Mouse (Mus musculus) stomach, embryonic 16.5 days (tissue): ENCODE results near the gene Polr1c. TPM values are rescaled to one million over a fixed set of nuclear protein-coding genes. Genes with fewer than 3 reads are reported as not detected.

Experiments used
- ATAC-seq: fragments of 200-750 bp; cut with Nextera tagmentation; 2 replicates; pipeline ENCODE4 v1.8.0; 2017; ENCODE audit warnings: moderate number of reproducible peaks, moderate TSS enrichment; ENCODE audit not compliant: insufficient read depth, low FRiP score
- H3K27ac ChIP-seq: fragments of 300-500 bp; sonication (generic); 2 replicates; pipeline ENCODE4 v1.5.1; 2014; ENCODE audit warnings: low read length
- H3K27me3 ChIP-seq: fragments of 300-500 bp; sonication (generic); 2 replicates; pipeline ENCODE4 v1.6.1; 2014; ENCODE audit warnings: low read length, control low read depth, mixed read lengths; ENCODE audit not compliant: control insufficient read depth, insufficient read depth
- H3K36me3 ChIP-seq: fragments of 300-500 bp; sonication (generic); 2 replicates; pipeline ENCODE4 v1.6.1; 2014; ENCODE audit warnings: low read length; ENCODE audit not compliant: control insufficient read depth, insufficient read depth
- H3K4me1 ChIP-seq: fragments of 300-500 bp; sonication (generic); 2 replicates; pipeline ENCODE4 v1.6.1; 2014; ENCODE audit warnings: low read length, control low read depth, mixed read lengths; ENCODE audit not compliant: control insufficient read depth, insufficient read depth
- H3K4me2 ChIP-seq: fragments of 300-500 bp; sonication (generic); 2 replicates; pipeline ENCODE4 v1.6.1; 2014; ENCODE audit warnings: low read depth, low read length, mixed read lengths
- H3K4me3 ChIP-seq: fragments of 300-500 bp; sonication (generic); replicated peaks from 2 replicates; pipeline ENCODE4 v1.5.1; 2014; ENCODE audit warnings: mild to moderate bottlenecking, low read length
- H3K9ac ChIP-seq: fragments of 300-500 bp; sonication (generic); 2 replicates; pipeline ENCODE4 v1.6.1; 2014; ENCODE audit warnings: low read length
- H3K9me3 ChIP-seq: fragments of 300-500 bp; sonication (generic); replicated peaks from 2 replicates; pipeline ENCODE4 v1.6.1; 2016; ENCODE audit warnings: low read length, control low read depth; ENCODE audit not compliant: control insufficient read depth
- WGBS: fragments of 180-500 bp; shearing (Covaris S2); extraction: QIAGEN DNeasy Blood & Tissue Kit; methylation state at CpG from one replicate; pipeline ENCODE4 v1.1.7; 2014; 5-methylcytosine and 5-hydroxymethylcytosine counted together
- polyA plus RNA-seq: library from polyadenylated mRNA; unstranded; fragments of >200 nt; fragmentation: Nextera tagmentation; extraction: Ambion mirVana; gene quantifications from 2 replicates; pipeline ENCODE4 v1.2.1, GENCODE M21; 2015

The Polr1c gene
- polyA plus RNA-seq, 1 experiment from 2014 or later, result 67.9 TPM

DNA sequence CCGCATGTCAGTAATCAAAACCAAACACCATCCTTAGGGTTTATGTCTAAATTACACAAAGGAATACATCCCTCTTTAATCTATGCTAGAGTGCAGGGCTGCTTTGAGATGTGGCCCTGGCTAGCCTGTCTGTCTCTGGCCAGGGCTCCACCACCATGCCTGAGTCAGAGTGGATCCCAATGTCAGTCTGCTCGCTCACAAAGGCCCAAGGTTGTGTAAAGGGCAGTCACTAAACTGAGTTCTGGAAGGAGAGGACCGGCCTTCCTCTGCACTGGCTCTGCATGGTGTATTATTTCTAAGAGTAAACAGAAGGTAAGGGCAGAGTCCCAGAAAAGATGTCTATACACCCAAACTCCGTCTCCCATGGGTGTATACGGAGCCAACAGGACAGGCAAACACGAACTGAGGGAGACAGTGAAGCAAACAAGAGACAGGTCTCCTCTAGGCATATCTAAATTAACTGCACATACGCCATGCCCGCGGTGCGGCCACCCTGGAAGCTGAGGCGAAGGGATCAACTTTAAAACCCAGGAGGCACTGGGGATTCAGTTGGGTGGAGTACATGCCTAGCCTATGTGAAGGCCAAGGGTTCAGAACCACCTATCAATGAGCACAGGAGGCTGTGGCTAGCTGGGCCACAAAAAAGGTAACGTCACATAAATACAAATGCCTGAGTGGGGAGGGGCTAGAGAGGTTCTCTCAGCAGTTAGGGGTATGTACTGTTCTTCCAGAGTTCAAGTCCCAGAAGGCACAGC, 30.3 kb upstream of the Polr1c start:
- peaks cover 15% of the 10 kb centered on the region for H3K4me1 ChIP-seq
- no peak overlapping the region for H3K4me2 ChIP-seq
- peak overlapping the region; percentile 28 for H3K27ac ChIP-seq
- WGBS, result 84% methylated on average over 12 of the region's 12 CpGs
- H3K27me3 ChIP-seq, result no peaks in the 10 kb centered on the region
- no peaks in the 10 kb centered on the region for H3K9me3 ChIP-seq
- H3K9ac ChIP-seq, result no peak overlapping the region
- no peak overlapping the region for H3K4me3 ChIP-seq
- peaks cover 4% of the 10 kb centered on the region; the same call in 1 of the 2 replicates for H3K36me3 ChIP-seq
- ATAC-seq, result no peak

GRCm38 (mm10) chr17:46277586-46277985, 29.7 kb upstream of the Polr1c start:
- WGBS, result 60% methylated on average over 4 of the region's 4 CpGs
- Histone ChIP-seq H3K9me3 (no peaks in the 10 kb centered on the region), H3K4me3 (no peak overlapping the region), H3K27ac (peak overlapping the region; percentile 9; the same call in 1 of the 2 replicates), H3K36me3 (peaks cover 4% of the 10 kb centered on the region; the same call in 1 of the 2 replicates), H3K4me2 (no peak overlapping the region), H3K27me3 (no peaks in the 10 kb centered on the region), H3K9ac (no peak overlapping the region), H3K4me1 (peaks cover 13% of the 10 kb centered on the region)
- no peak for ATAC-seq

- Histone ChIP-seq H3K9ac (no peak overlapping the region), H3K4me3 (no peak overlapping the region), H3K27me3 (no peaks in the 10 kb centered on the region), H3K9me3 (no peaks in the 10 kb centered on the region), H3K36me3 (peaks cover 4% of the 10 kb centered on the region; the same call in 1 of the 2 replicates), H3K4me2 (no peak overlapping the region), H3K27ac (no peak overlapping the region), H3K4me1 (no peaks in the 10 kb centered on the region; the same call in none of the 2 replicates)
- 84% methylated on average over 10 of the region's 10 CpGs for WGBS
- no peak for ATAC-seq
Observed at GRCm38 (mm10) chr17:46275506-46275905, 27.7 kb upstream of the Polr1c start.

GRCm38 (mm10) chr17:46275034-46275433, 27.2 kb upstream of the Polr1c start:
- H3K4me2 ChIP-seq, result no peak overlapping the region
- no peak overlapping the region for H3K4me3 ChIP-seq
- H3K4me1 ChIP-seq, result peaks cover 4% of the 10 kb centered on the region
- ATAC-seq, result no peak
- 85% methylated on average over 6 of the region's 6 CpGs for WGBS
- H3K9ac ChIP-seq, result no peak overlapping the region
- H3K27ac ChIP-seq, result no peak overlapping the region
- H3K27me3 ChIP-seq, result no peaks in the 10 kb centered on the region
- H3K36me3 ChIP-seq, result peaks cover 4% of the 10 kb centered on the region; the same call in 1 of the 2 replicates
- no peaks in the 10 kb centered on the region for H3K9me3 ChIP-seq

DNA sequence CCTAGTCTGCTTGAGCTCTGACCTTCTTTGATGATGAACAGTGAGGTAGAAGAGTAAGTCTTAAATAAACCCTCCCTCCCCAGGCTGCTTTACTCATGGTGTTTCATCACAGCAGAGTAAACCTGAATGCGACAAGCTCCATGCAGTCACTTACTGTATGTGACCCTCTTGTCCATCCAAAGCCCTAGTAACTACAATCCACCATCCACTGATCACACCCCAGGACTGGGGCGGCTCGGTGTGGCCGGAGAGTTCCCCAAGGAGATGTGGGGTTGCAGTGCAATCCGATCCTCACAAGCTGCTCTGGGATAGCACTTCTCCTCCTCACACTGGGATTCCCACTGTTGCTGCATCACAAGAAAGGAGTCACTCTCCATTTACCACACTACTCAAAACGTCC, 26.6 kb upstream of the Polr1c start:
- no peak for ATAC-seq
- H3K27me3 ChIP-seq, result no peaks in the 10 kb centered on the region
- peak overlapping the region; percentile 21; the same call in 1 of the 2 replicates for H3K27ac ChIP-seq
- peaks cover 8% of the 10 kb centered on the region for H3K4me1 ChIP-seq
- H3K9me3 ChIP-seq, result no peaks in the 10 kb centered on the region
- H3K4me2 ChIP-seq, result no peak overlapping the region
- H3K36me3 ChIP-seq, result peaks cover 4% of the 10 kb centered on the region; the same call in 1 of the 2 replicates
- H3K4me3 ChIP-seq, result no peak overlapping the region
- no peak overlapping the region for H3K9ac ChIP-seq
- WGBS, result 71% methylated on average over 6 of the region's 6 CpGs

DNA sequence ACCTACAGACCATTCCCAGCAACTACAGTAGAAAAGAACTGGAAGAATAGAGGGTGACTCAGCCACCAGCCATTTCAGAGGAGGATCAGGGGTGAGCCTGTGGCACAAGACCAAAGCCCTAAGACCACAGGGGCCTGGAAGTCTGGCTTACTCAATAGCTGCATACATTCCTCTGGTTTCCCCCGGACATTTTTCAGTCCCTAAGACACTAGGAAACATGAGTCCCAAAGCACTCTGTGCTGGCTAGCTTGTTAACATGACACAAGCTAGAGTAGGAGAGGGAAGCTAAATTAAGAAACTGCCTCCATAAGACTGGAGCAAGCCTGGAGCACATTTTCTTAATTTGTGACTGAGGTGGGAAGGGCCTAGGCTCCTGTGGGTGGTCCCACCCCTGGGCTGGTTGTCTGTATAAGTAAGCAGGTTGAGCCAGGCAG, 26.0 kb upstream of the Polr1c start:
- H3K4me2 ChIP-seq, result no peak overlapping the region
- 81% methylated on average over 1 of the region's 1 CpGs for WGBS
- no peaks in the 10 kb centered on the region for H3K9me3 ChIP-seq
- no peaks in the 10 kb centered on the region for H3K36me3 ChIP-seq
- H3K27ac ChIP-seq, result peak overlapping the region; percentile 21; the same call in 1 of the 2 replicates
- H3K9ac ChIP-seq, result no peak overlapping the region
- no peak overlapping the region for H3K4me3 ChIP-seq
- ATAC-seq, result no peak
- H3K27me3 ChIP-seq, result no peaks in the 10 kb centered on the region
- H3K4me1 ChIP-seq, result peaks cover 11% of the 10 kb centered on the region

GRCm38 (mm10) chr17:46272675-46273074, 24.8 kb upstream of the Polr1c start:
- Histone ChIP-seq H3K27ac (no peak overlapping the region), H3K4me1 (peaks cover 11% of the 10 kb centered on the region), H3K9ac (no peak overlapping the region), H3K9me3 (no peaks in the 10 kb centered on the region), H3K27me3 (no peaks in the 10 kb centered on the region), H3K4me2 (no peak overlapping the region), H3K36me3 (no peaks in the 10 kb centered on the region), H3K4me3 (no peak overlapping the region)
- WGBS, result 86% methylated on average over 5 of the region's 5 CpGs
- no peak for ATAC-seq

DNA sequence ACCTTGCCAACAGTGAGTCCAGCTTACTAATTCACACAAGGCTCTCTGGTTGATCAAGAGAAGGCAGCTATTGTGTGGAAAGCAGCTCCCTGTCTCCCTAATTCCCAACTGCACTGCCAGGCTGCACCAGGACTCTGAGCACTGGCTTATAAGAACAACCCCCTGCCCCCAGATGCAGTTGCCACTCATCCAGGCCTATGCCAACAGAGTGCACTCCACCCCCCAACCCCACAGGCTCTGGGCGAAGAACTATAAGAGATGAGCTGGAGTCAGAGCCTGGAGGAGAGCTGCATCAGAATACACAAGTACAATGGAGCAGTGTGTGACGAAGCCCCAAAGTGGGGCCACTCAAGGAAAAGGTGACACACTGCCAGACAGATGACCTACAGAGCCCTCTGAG, 24.2 kb upstream of the Polr1c start:
- WGBS, result 98% methylated on average over 2 of the region's 2 CpGs
- Histone ChIP-seq H3K4me2 (no peak overlapping the region), H3K4me1 (peaks cover 16% of the 10 kb centered on the region), H3K9ac (no peak overlapping the region), H3K4me3 (no peak overlapping the region), H3K27ac (no peak overlapping the region), H3K36me3 (no peaks in the 10 kb centered on the region), H3K9me3 (no peaks in the 10 kb centered on the region), H3K27me3 (no peaks in the 10 kb centered on the region)
- no peak for ATAC-seq

DNA sequence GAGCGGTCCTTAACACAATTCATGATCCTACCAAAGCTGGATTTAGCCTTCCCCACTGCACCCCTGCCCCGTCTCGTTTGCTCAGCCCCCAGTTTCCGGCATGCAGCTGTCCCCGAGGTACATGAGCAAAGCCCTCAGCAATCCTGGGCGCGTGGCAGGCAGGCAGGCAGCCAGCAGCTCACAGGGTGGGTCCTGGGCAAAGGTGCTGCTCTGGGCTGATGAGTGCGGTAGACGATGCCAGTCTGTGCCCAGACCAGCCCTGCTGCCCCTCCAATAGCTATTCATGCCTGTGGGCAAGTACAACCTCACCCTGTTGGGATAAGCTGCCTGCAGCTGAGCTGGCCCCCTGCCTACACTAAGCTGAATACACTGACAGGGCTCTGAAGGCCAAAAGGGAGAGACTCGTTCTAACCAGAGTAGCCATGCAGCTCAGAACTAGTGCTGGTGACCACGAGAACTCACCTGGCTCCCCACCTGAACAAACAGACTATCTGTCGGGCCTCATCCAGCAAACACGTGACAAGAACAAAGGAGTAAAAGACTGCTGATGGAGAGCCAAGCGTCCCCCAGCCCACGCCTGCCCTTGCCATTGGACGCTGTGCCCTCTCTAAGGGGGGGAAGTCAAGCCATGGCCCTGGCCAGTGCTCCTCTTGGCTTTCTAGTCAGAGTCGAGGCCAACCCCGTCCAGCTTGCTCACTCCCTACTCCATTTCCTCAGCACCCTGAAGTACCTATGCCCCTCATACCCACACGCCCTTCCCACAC, 22.1 kb upstream of the Polr1c start:
- 66% methylated on average over 19 of the region's 19 CpGs for WGBS
- H3K4me2 ChIP-seq, result no peak overlapping the region
- H3K27ac ChIP-seq, result peak overlapping the region; percentile 36
- H3K9ac ChIP-seq, result 0 out of 2 replicates have a peak overlapping the region, but pooled peaks have one; percentile 11
- ATAC-seq, result no peak
- peaks cover 27% of the 10 kb centered on the region for H3K4me1 ChIP-seq
- no peak overlapping the region for H3K4me3 ChIP-seq
- H3K9me3 ChIP-seq, result no peaks in the 10 kb centered on the region
- H3K27me3 ChIP-seq, result no peaks in the 10 kb centered on the region
- H3K36me3 ChIP-seq, result no peaks in the 10 kb centered on the region
